Mouse (Mus musculus) heart, adult 18-20 months (tissue): ENCODE results near the gene Gna13. TPM values are rescaled to one million over a fixed set of nuclear protein-coding genes. Genes with fewer than 3 reads are reported as not detected.
A peak's percentile ranks its signal among the peaks of the same experiment; 100 is the strongest.

ENCODE experiments used
- DNase-seq, 2 experiments: peaks; one replicate each; pipeline ENCODE4 v3.0.0; 2021 to 2022; ENCODE audit warnings: mixed read lengths in 1 of 2
- total RNA-seq, 2 experiments: library from RNA; stranded (reverse); gene quantifications; 2 replicates each; pipeline ENCODE4 v1.2.3; 2021

The Gna13 gene
- total RNA-seq, 2 experiments from 2014 or later = 29.0 to 34.3 TPM

GRCm38 (mm10) chr11:109375412-109375811, 12.8 kb downstream of the Gna13 start:
- no peak for DNase-seq

- DNase-seq = no peak
These were observed 14.0 kb downstream of the Gna13 start for GRCm38 (mm10) chr11:109376484-109377143.

GRCm38 (mm10) chr11:109377477-109377876, 14.8 kb downstream of the Gna13 start:
- DNase-seq = no peak

- no peak for DNase-seq
These were observed 15.4 kb downstream of the Gna13 start for GRCm38 (mm10) chr11:109378051-109378450.

GRCm38 (mm10) chr11:109380662-109381061, 18.0 kb downstream of the Gna13 start:
- DNase-seq = no peak

GRCm38 (mm10) chr11:109385296-109385695, 22.7 kb downstream of the Gna13 start:
- DNase-seq = no peak

- DNase-seq = no peak
These were observed 26.4 kb downstream of the Gna13 start for GRCm38 (mm10) chr11:109389046-109389445.

GRCm38 (mm10) chr11:109391200-109391599, 28.6 kb downstream of the Gna13 start:
- DNase-seq = no peak

- DNase-seq = no peak
These were observed 29.1 kb downstream of the Gna13 start for GRCm38 (mm10) chr11:109391760-109392159.

GRCm38 (mm10) chr11:109392601-109393000, 30.0 kb downstream of the Gna13 start:
- no peak for DNase-seq

GRCm38 (mm10) chr11:109394758-109395157, 32.1 kb downstream of the Gna13 start:
- peak in 1 of 2 experiments; percentile 23 for DNase-seq

- DNase-seq = no peak
These were observed 32.7 kb downstream of the Gna13 start for GRCm38 (mm10) chr11:109395291-109395690.

GRCm38 (mm10) chr11:109406431-109406830, 43.8 kb downstream of the Gna13 start:
- no peak for DNase-seq

- DNase-seq = no peak
These were observed 47.8 kb downstream of the Gna13 start for GRCm38 (mm10) chr11:109410197-109410980.

- no peak for DNase-seq
These were observed 51.0 kb downstream of the Gna13 start, which contains the start of gene 9930022D16Rik for GRCm38 (mm10) chr11:109413617-109414016. Gene 9930022D16Rik (plus strand): TSS chr11:109413917.

- no peak for DNase-seq
These were observed 52.2 kb downstream of the Gna13 start for GRCm38 (mm10) chr11:109414802-109415201.

GRCm38 (mm10) chr11:109416709-109417420, 54.2 kb downstream of the Gna13 start:
- DNase-seq = no peak

GRCm38 (mm10) chr11:109417472-109418040, 54.9 kb downstream of the Gna13 start:
- no peak for DNase-seq

GRCm38 (mm10) chr11:109419461-109419860, 56.8 kb downstream of the Gna13 start:
- DNase-seq = no peak

- DNase-seq = peak in 1 of 2 experiments; percentile 45
These were observed 57.4 kb downstream of the Gna13 start for GRCm38 (mm10) chr11:109419961-109420566.

GRCm38 (mm10) chr11:109420567-109420962, 57.9 kb downstream of the Gna13 start:
- DNase-seq = no peak

GRCm38 (mm10) chr11:109421205-109421604, 58.6 kb downstream of the Gna13 start:
- no peak for DNase-seq
